Mouse (Mus musculus): ENCODE measurements around the gene Baat. TPM values are rescaled to one million over a fixed set of nuclear protein-coding genes. Genes with fewer than 3 reads are reported as not detected.
"Not testable (repeated sequence)": the region's sequence is repeated elsewhere in the genome, so short reads cannot be mapped to it uniquely, and the experiment has no call there.

The Baat gene
- polyA plus RNA-seq, 1 experiment from 2014 or later: not detected

- no peaks in the 10 kb centered on the region for H3K4me1 ChIP-seq (replicated peaks; ENCODE audit: control insufficient read depth, insufficient read depth, low read length)
- H3K9ac ChIP-seq (ENCODE audit: low read length): no peak overlapping the region
- H3K27ac ChIP-seq (ENCODE audit: low read length): no peak overlapping the region
- no peak for ATAC-seq (ENCODE audit: low read depth)
- no peak overlapping the region for H3K4me3 ChIP-seq (ENCODE audit: low read length)
- WGBS: 76% methylated on average over 2 of the region's 2 CpGs
- H3K9me3 ChIP-seq (ENCODE audit: control insufficient read depth, low read length): no peaks in the 10 kb centered on the region
- no peak overlapping the region for H3K4me2 ChIP-seq (ENCODE audit: low read depth, low read length)
- peaks cover 13% of the 10 kb centered on the region for H3K36me3 ChIP-seq (ENCODE audit: control insufficient read depth, insufficient read depth, low read length)
- H3K27me3 ChIP-seq (ENCODE audit: control insufficient read depth, insufficient read depth, low read depth, low read length): no peaks in the 10 kb centered on the region
Measured at GRCm38 (mm10) chr4:49509183-49509582, 2.8 kb upstream of the Baat start.

GRCm38 (mm10) chr4:49503563-49503962 lies 2.8 kb downstream of the Baat start:
- Histone ChIP-seq H3K36me3 (ENCODE audit: control insufficient read depth, insufficient read depth, low read length) (no peaks in the 10 kb centered on the region), H3K27ac (ENCODE audit: low read length) (no peak overlapping the region), H3K4me3 (ENCODE audit: low read length) (no peak overlapping the region), H3K4me2 (ENCODE audit: low read depth, low read length) (no peak overlapping the region), H3K4me1 (replicated peaks; ENCODE audit: control insufficient read depth, insufficient read depth, low read length) (no peaks in the 10 kb centered on the region), H3K9ac (ENCODE audit: low read length) (no peak overlapping the region), H3K27me3 (ENCODE audit: control insufficient read depth, insufficient read depth, low read depth, low read length) (no peaks in the 10 kb centered on the region), H3K9me3 (ENCODE audit: control insufficient read depth, low read length) (no peaks in the 10 kb centered on the region)
- WGBS: 78% methylated on average over 1 of the region's 1 CpGs
- no peak for ATAC-seq (ENCODE audit: low read depth)

- H3K36me3 ChIP-seq (ENCODE audit: control insufficient read depth, insufficient read depth, low read length); H3K27ac ChIP-seq (ENCODE audit: low read length); H3K27me3 ChIP-seq (ENCODE audit: control insufficient read depth, insufficient read depth, low read depth, low read length); H3K4me2 ChIP-seq (ENCODE audit: low read depth, low read length); H3K4me3 ChIP-seq (ENCODE audit: low read length); H3K9me3 ChIP-seq (ENCODE audit: control insufficient read depth, low read length); H3K9ac ChIP-seq (ENCODE audit: low read length); H3K4me1 ChIP-seq (replicated peaks; ENCODE audit: control insufficient read depth, insufficient read depth, low read length); ATAC-seq (ENCODE audit: low read depth): not testable (repeated sequence)
- 73% methylated on average over 3 of the region's 3 CpGs for WGBS
Measured at GRCm38 (mm10) chr4:49485934-49486650, 20.3 kb downstream of the Baat start.

- no peak for ATAC-seq (ENCODE audit: low read depth)
- H3K4me1 ChIP-seq (replicated peaks; ENCODE audit: control insufficient read depth, insufficient read depth, low read length): no peaks in the 10 kb centered on the region
- no peak overlapping the region for H3K4me3 ChIP-seq (ENCODE audit: low read length)
- no peak overlapping the region for H3K27ac ChIP-seq (ENCODE audit: low read length)
- H3K9ac ChIP-seq (ENCODE audit: low read length): no peak overlapping the region
- no peak overlapping the region for H3K4me2 ChIP-seq (ENCODE audit: low read depth, low read length)
- H3K27me3 ChIP-seq (ENCODE audit: control insufficient read depth, insufficient read depth, low read depth, low read length): no peaks in the 10 kb centered on the region
- no peaks in the 10 kb centered on the region for H3K36me3 ChIP-seq (ENCODE audit: control insufficient read depth, insufficient read depth, low read length)
- H3K9me3 ChIP-seq (ENCODE audit: control insufficient read depth, low read length): no peaks in the 10 kb centered on the region
Measured at GRCm38 (mm10) chr4:49485442-49485841, 20.9 kb downstream of the Baat start.

- Histone ChIP-seq H3K27ac (ENCODE audit: low read length) (no peak overlapping the region), H3K4me1 (replicated peaks; ENCODE audit: control insufficient read depth, insufficient read depth, low read length) (no peaks in the 10 kb centered on the region; the same call in 1 of the 2 replicates), H3K9me3 (ENCODE audit: control insufficient read depth, low read length) (no peaks in the 10 kb centered on the region), H3K27me3 (ENCODE audit: control insufficient read depth, insufficient read depth, low read depth, low read length) (no peaks in the 10 kb centered on the region), H3K36me3 (ENCODE audit: control insufficient read depth, insufficient read depth, low read length) (no peaks in the 10 kb centered on the region), H3K4me3 (ENCODE audit: low read length) (no peak overlapping the region; the same call in 1 of the 2 replicates), H3K9ac (ENCODE audit: low read length) (no peak overlapping the region), H3K4me2 (ENCODE audit: low read depth, low read length) (peak overlapping the region; percentile 50; the same call in 1 of the 2 replicates)
- WGBS: 29% methylated on average over 3 of the region's 3 CpGs
- peak; percentile 79 for ATAC-seq (ENCODE audit: low read depth)
Measured at GRCm38 (mm10) chr4:49480896-49481295, 25.5 kb downstream of the Baat start.

GRCm38 (mm10) chr4:49480104-49480760 lies 26.1 kb downstream of the Baat start:
- H3K27ac ChIP-seq (ENCODE audit: low read length): peak overlapping the region; percentile 61; the same call in 1 of the 2 replicates
- no peaks in the 10 kb centered on the region for H3K9me3 ChIP-seq (ENCODE audit: control insufficient read depth, low read length)
- peak overlapping the region; percentile 35 for H3K4me3 ChIP-seq (ENCODE audit: low read length)
- H3K9ac ChIP-seq (ENCODE audit: low read length): peak overlapping the region; percentile 14; the same call in 1 of the 2 replicates
- no peaks in the 10 kb centered on the region for H3K36me3 ChIP-seq (ENCODE audit: control insufficient read depth, insufficient read depth, low read length)
- ATAC-seq (ENCODE audit: low read depth): peak; percentile 64; the same call in 1 of the 2 replicates
- no peaks in the 10 kb centered on the region; the same call in 1 of the 2 replicates for H3K4me1 ChIP-seq (replicated peaks; ENCODE audit: control insufficient read depth, insufficient read depth, low read length)
- H3K27me3 ChIP-seq (ENCODE audit: control insufficient read depth, insufficient read depth, low read depth, low read length): no peaks in the 10 kb centered on the region
- WGBS: 12% methylated on average over 21 of the region's 21 CpGs
- H3K4me2 ChIP-seq (ENCODE audit: low read depth, low read length): peak overlapping the region; percentile 50

- not testable (repeated sequence) for ATAC-seq (ENCODE audit: low read depth); H3K9me3 ChIP-seq (ENCODE audit: control insufficient read depth, low read length); H3K9ac ChIP-seq (ENCODE audit: low read length); H3K4me3 ChIP-seq (ENCODE audit: low read length); H3K27me3 ChIP-seq (ENCODE audit: control insufficient read depth, insufficient read depth, low read depth, low read length); H3K36me3 ChIP-seq (ENCODE audit: control insufficient read depth, insufficient read depth, low read length); H3K27ac ChIP-seq (ENCODE audit: low read length); H3K4me1 ChIP-seq (replicated peaks; ENCODE audit: control insufficient read depth, insufficient read depth, low read length); H3K4me2 ChIP-seq (ENCODE audit: low read depth, low read length)
- WGBS: 25% methylated on average over 2 of the region's 2 CpGs
Measured at GRCm38 (mm10) chr4:49479035-49479434, 27.3 kb downstream of the Baat start.

- WGBS: 16% methylated on average over 19 of the region's 19 CpGs
- no peaks in the 10 kb centered on the region for H3K27me3 ChIP-seq (ENCODE audit: control insufficient read depth, insufficient read depth, low read depth, low read length)
- peak; percentile 75 for ATAC-seq (ENCODE audit: low read depth)
- no peaks in the 10 kb centered on the region for H3K36me3 ChIP-seq (ENCODE audit: control insufficient read depth, insufficient read depth, low read length)
- H3K27ac ChIP-seq (ENCODE audit: low read length): peak overlapping the region; percentile 30; the same call in 1 of the 2 replicates
- H3K4me2 ChIP-seq (ENCODE audit: low read depth, low read length): peak overlapping the region; percentile 49
- H3K9me3 ChIP-seq (ENCODE audit: control insufficient read depth, low read length): no peaks in the 10 kb centered on the region
- peak overlapping the region; percentile 36 for H3K4me3 ChIP-seq (ENCODE audit: low read length)
- peak overlapping the region; percentile 49 for H3K9ac ChIP-seq (ENCODE audit: low read length)
- no peaks in the 10 kb centered on the region; the same call in 1 of the 2 replicates for H3K4me1 ChIP-seq (replicated peaks; ENCODE audit: control insufficient read depth, insufficient read depth, low read length)
Measured at GRCm38 (mm10) chr4:49478118-49478877, 28.1 kb downstream of the Baat start.

GRCm38 (mm10) chr4:49474583-49474982 lies 31.8 kb downstream of the Baat start:
- Histone ChIP-seq H3K4me2 (ENCODE audit: low read depth, low read length) (no peak overlapping the region), H3K9ac (ENCODE audit: low read length) (no peak overlapping the region), H3K27ac (ENCODE audit: low read length) (no peak overlapping the region), H3K4me1 (replicated peaks; ENCODE audit: control insufficient read depth, insufficient read depth, low read length) (no peaks in the 10 kb centered on the region), H3K27me3 (ENCODE audit: control insufficient read depth, insufficient read depth, low read depth, low read length) (no peaks in the 10 kb centered on the region), H3K4me3 (ENCODE audit: low read length) (no peak overlapping the region), H3K36me3 (ENCODE audit: control insufficient read depth, insufficient read depth, low read length) (no peaks in the 10 kb centered on the region), H3K9me3 (ENCODE audit: control insufficient read depth, low read length) (no peaks in the 10 kb centered on the region)
- ATAC-seq (ENCODE audit: low read depth): no peak
